Mouse (Mus musculus) ES-E14 (cell line): Measurements from ENCODE around the gene Clip1. TPM values are rescaled to one million over a fixed set of nuclear protein-coding genes. Genes with fewer than 3 reads are reported as not detected.

Source experiments
- DNase-seq: peaks from one replicate; pipeline ENCODE4 v3.0.0-alpha.2; 2013; ENCODE audit warnings: low read depth, low spot score
- H3K27ac ChIP-seq: 2 replicates; pipeline ENCODE4 v1.5.1; 2012; ENCODE audit warnings: low read depth, mild to moderate bottlenecking, low read length, moderate library complexity, mixed read lengths; ENCODE audit not compliant: poor library complexity, insufficient read depth, severe bottlenecking
- H3K36me3 ChIP-seq: 2 replicates; pipeline ENCODE4 v1.6.1; 2012; ENCODE audit warnings: mild to moderate bottlenecking, low read length, moderate library complexity, mixed read lengths; ENCODE audit not compliant: control insufficient read depth, poor library complexity, insufficient read depth, severe bottlenecking
- H3K4me1 ChIP-seq, 2 experiments: fragments of 150-350 bp in 1 of 2; sonication (generic) in 1 of 2; 2 replicates each; pipeline ENCODE4 v1.6.1; 2012; ENCODE audit warnings: low read length in 2 of 2, mild to moderate bottlenecking in 1 of 2, mixed read lengths in 1 of 2; ENCODE audit not compliant: control insufficient read depth in 2 of 2, insufficient read depth in 2 of 2, poor library complexity in 1 of 2
- H3K4me3 ChIP-seq, 2 experiments: fragments of 150-350 bp in 1 of 2; sonication (generic) in 1 of 2; 2 replicates each; pipeline ENCODE4 v1.5.1; 2012; ENCODE audit warnings: low read length in 2 of 2, low read depth in 1 of 2, mild to moderate bottlenecking in 1 of 2, mixed read lengths in 1 of 2; ENCODE audit not compliant: insufficient read depth in 1 of 2, poor library complexity in 1 of 2, severe bottlenecking in 1 of 2
- H3K9ac ChIP-seq: 2 replicates; pipeline ENCODE4 v1.6.1; 2012; ENCODE audit warnings: low read depth, mild to moderate bottlenecking, low read length, mixed read lengths; ENCODE audit not compliant: poor library complexity, insufficient read depth, severe bottlenecking
- H3K9me3 ChIP-seq: fragments of 150-350 bp; sonication (generic); 2 replicates; pipeline ENCODE4 v1.6.1; 2012; ENCODE audit warnings: low read depth, mild to moderate bottlenecking, low read length; ENCODE audit not compliant: control insufficient read depth, insufficient read depth
- CHD2 ChIP-seq: IDR thresholded peaks from 2 replicates; pipeline ENCODE4 v1.6.1; 2014; ENCODE audit warnings: mild to moderate bottlenecking, low read depth, low read length, inconsistent platforms
- HCFC1 ChIP-seq: IDR thresholded peaks from 2 replicates; pipeline ENCODE4 v1.6.1; 2012; ENCODE audit warnings: low read length, inconsistent platforms, borderline replicate concordance; ENCODE audit not compliant: insufficient read depth
- MAFK ChIP-seq: IDR thresholded peaks from 2 replicates; pipeline ENCODE4 v1.6.1; 2014; ENCODE audit warnings: mild to moderate bottlenecking, low read depth, low read length, inconsistent platforms; ENCODE audit not compliant: insufficient read depth
- ZC3H11A ChIP-seq: IDR thresholded peaks from 2 replicates; pipeline ENCODE4 v1.6.1; 2012; ENCODE audit warnings: low read depth, mild to moderate bottlenecking, inconsistent platforms, low read length, borderline replicate concordance
- ZNF384 ChIP-seq: IDR thresholded peaks from 2 replicates; pipeline ENCODE4 v1.6.1; 2012; ENCODE audit warnings: low read depth, low read length, inconsistent platforms
- in situ Hi-C, 2 experiments: fragments of 600-800 bp; cut with MboI; formaldehyde crosslinking; loops; one replicate each; pipeline ENCODE4 v1.15.1; 2025; ENCODE audit warnings: low sequenced_read_pairs in 2 of 2, inconsistent platforms in 1 of 2; ENCODE audit not compliant: unreplicated experiment in 2 of 2
- total RNA-seq: library from RNA; depleted of rRNA; stranded (reverse); fragments of 300-350 nt; gene quantifications from 2 replicates; pipeline ENCODE4 v1.2.3, GENCODE M21; 2012

Gene Clip1
- total RNA-seq, 1 experiment = 11.8 TPM

DNA sequence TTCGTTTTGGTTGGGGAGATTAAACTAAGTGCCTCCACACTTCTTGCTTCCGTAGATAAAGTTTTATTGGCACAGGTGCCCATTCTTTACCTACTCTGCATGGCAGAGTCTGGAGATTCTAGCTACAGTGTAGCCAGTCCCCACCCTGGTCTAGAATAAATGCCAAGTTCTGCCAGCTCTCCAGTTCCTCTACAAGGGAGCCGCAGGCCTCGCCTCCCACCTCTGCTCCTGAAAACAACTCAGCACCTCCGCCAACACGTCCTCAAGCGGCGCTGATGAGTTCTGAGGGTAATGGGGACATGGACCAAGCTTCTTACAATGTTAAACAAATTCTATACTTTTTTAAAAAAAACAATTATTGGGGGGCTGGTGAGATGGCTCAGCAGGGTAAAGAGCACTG is 124.8 kb downstream of the Clip1 start:
- Histone ChIP-seq H3K9ac (no peak overlapping the region), H3K36me3 (peaks cover 11% of the 10 kb centered on the region), H3K27ac (no peak overlapping the region), H3K4me3 (no peak overlapping the region), H3K4me1 (no peaks in the 10 kb centered on the region), H3K9me3 (no peaks in the 10 kb centered on the region)
- DNase-seq = no peak
- TF ChIP-seq ZC3H11A (no peak), ZNF384 (no peak), HCFC1 (no peak), CHD2 (no peak), MAFK (no peak)
- in situ Hi-C loops = no loop called here

DNA sequence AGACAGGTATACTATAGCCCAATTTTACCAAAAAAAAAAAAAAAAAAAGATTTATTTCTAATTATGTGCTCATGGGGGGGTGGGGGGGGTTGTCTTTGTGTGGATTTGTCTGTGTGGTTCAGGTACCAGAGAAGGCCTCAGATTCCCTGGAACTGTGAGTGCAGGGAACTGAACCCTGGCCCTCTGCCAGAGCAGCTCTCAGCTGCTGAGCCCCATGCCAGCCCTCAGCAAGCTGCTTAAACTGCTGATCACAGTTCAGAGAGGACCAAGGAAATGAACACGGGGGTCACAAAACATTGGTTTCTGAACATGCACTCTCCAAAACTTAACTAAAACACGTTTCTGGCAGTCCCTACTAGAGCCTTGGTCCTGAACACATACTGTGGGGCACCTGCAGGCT is 128.0 kb downstream of the Clip1 start:
- TF ChIP-seq HCFC1 (no peak), ZNF384 (no peak)
- Histone ChIP-seq H3K9ac (no peak overlapping the region), H3K4me3 (no peak overlapping the region), H3K9me3 (no peaks in the 10 kb centered on the region), H3K36me3 (peaks cover 12% of the 10 kb centered on the region), H3K27ac (no peak overlapping the region), H3K4me1 (no peaks in the 10 kb centered on the region)
- in situ Hi-C loops = no loop called here
- no peak for DNase-seq

DNA sequence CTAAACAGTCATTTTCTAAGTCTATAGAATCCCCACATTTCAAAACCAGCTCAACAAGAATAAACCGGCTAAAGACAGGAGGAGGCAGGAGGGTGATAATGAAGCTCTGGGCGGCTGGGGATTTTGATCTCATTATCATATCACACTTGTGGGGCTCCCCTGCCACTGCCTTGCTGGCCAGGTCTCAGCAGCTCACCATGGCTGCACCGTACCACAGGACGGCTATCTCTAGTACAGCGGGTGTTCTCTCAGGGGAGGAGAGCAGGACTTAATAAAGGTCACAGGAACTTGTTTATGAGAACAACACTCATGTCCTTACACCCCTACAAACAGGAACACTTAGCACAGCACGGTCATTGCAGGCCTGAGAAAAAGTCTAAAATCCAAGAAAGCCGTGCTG is 128.7 kb downstream of the Clip1 start:
- Histone ChIP-seq H3K9me3 (no peaks in the 10 kb centered on the region), H3K36me3 (peaks cover 12% of the 10 kb centered on the region), H3K4me1 (no peaks in the 10 kb centered on the region), H3K27ac (no peak overlapping the region), H3K4me3 (no peak overlapping the region), H3K9ac (no peak overlapping the region)
- in situ Hi-C loops = no loop called here
- TF ChIP-seq HCFC1 (no peak), ZNF384 (no peak), ZC3H11A (no peak), MAFK (no peak), CHD2 (no peak)
- DNase-seq = no peak

DNA sequence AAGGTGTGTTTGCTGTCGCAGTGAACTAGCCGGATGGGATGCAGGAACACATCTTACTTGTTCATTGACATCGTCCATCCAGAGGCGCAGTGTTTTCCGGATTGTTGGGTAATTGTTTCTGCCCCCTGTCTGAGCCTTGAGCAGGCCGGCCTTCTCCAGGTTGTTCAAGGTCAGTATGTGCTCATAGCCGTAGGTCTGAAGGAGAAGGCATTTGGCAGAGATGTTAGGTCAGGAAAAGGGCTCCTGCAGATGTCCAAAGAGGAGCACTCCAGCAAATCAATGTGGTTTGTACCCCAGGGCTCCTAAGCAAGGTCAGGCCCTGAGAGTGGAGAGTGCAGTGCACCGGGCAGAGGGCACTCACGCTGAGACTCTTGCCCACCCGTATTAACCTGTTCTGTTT is 150.6 kb downstream of the Clip1 start:
- no peak for DNase-seq
- H3K36me3 ChIP-seq = peaks cover 28% of the 10 kb centered on the region
- no peaks in the 10 kb centered on the region for H3K4me1 ChIP-seq
- no peaks in the 10 kb centered on the region for H3K9me3 ChIP-seq
- H3K27ac ChIP-seq = no peak overlapping the region
- TF ChIP-seq HCFC1 (no peak), CHD2 (no peak), ZC3H11A (no peak), MAFK (no peak), ZNF384 (no peak)
- in situ Hi-C loops = no loop called here
- H3K4me3 ChIP-seq = no peak overlapping the region
- no peak overlapping the region for H3K9ac ChIP-seq

DNA sequence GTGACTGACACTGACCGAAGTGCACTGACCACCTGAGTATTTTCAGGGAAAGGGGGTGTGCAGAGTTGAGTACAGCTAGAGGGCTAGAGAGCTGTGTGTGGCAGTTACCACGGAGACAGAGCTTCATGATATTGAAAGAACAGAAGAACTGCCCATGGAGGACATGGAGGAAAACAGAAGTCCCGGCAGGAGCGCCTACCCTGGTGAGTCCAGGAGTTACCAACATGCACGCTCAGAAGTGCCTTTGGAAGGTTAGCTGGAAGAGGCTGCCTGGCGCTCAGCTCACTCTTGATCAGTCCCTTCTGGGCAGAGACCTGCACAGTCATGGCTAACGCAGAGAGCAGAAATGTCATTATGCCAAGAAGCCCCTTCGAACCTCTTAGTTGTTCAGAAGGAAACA is 154.4 kb downstream of the Clip1 start:
- no peak overlapping the region for H3K27ac ChIP-seq
- in situ Hi-C loops = no loop called here
- DNase-seq = no peak
- peaks cover 25% of the 10 kb centered on the region for H3K36me3 ChIP-seq
- no peaks in the 10 kb centered on the region for H3K9me3 ChIP-seq
- H3K9ac ChIP-seq = no peak overlapping the region
- no peak for TF ChIP-seq HCFC1
- TF ChIP-seq MAFK = no peak
- TF ChIP-seq ZC3H11A = no peak
- TF ChIP-seq ZNF384 = no peak
- no peak for TF ChIP-seq CHD2
- no peak overlapping the region for H3K4me3 ChIP-seq
- no peaks in the 10 kb centered on the region for H3K4me1 ChIP-seq
